Mouse (Mus musculus) mesoderm, embryonic 11.5 days (tissue): ENCODE measurements around the gene Amy2a1.
"Not testable (repeated sequence)": the region's sequence is repeated elsewhere in the genome, so short reads cannot be mapped to it uniquely, and the experiment has no call there.

ENCODE experiments used
- DNase-seq: peaks from one replicate; pipeline ENCODE4 v3.0.0-alpha.2; 2012; ENCODE audit warnings: low read depth, low spot score

Amy2a1 gene

GRCm38 (mm10) chr3:113532328-113532727, at the start of gene Amy2a1:
Gene Amy2a1 (minus strand): TSS chr3:113532428.
- not testable (repeated sequence) for DNase-seq

DNA sequence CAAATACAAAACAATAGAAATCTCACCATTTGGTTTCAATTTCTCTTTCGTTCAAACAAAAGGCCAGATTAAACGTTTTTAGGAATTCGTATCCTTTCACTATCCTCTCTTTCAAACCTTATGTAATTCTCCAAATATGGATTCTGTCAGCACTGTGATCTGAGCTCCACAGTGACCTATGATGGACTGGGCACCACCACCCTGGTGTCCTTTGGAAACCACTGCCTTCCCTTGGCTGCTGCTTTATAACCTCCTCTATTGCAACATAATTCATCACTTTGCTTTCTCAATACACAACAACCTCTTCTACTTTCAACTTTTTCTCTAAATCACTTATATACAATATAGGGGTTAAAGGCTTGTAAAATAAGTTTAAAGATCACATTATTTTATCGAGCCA, 42.4 kb upstream of the Amy2a1 start:
- no peak for DNase-seq

DNA sequence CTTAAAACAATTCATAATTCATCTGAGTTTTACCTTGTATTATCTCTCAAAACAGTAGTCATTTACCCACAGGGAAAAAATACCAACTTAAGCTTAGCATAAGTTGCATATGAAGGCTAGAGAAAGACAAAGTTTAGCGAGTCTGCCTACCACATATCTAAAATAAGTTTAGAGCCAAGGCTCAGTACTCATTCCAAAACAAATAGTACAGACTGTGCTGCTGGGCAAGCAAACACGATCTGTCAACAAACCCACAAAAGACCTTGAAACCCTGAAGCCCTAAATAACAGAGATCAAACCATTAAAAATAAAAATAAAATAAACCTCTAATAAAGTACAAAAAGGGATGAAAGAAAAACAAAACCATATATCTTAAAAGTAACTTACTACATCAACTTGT, 41.9 kb upstream of the Amy2a1 start:
- DNase-seq: no peak

DNA sequence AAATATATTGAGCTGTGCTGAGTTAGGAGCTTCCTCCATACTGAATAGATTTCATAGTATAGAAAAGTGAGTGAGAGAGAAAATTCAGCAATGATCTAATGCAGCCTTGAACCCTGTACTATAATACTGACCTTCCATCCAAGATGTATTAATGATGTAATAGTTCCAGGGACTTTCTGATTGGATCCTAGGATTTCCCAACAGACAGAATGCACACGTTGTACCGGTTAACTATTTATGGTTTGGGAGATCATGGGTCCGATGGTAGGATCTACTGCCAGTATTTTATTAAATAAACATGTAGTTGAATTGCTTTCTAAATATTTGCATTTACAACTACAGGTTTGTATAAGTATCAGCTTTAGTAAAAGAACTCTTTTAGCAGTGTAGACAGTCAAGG, 39.9 kb upstream of the Amy2a1 start:
- DNase-seq: no peak

DNA sequence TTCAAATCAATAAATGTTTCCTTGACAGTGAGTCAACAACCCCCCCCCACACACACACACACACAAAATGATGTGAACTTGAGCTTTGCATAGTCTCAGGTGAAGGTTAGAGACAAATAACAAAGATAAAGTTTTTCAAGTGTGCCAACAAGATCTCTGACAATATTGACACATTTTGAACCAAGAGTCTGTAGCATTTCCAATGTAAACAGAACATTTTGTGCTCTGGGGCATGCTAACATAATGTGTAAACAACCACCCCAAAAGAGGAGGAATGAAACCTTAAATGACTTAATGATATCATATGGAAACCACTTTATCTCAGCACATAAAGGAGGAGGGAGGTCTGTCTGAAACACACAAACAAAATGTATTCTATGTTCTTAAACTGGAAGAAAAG, 7.5 kb upstream of the Amy2a1 start:
- DNase-seq: no peak
